Mouse (Mus musculus): ENCODE measurements around the gene Spo11. TPM values are rescaled to one million over a fixed set of nuclear protein-coding genes. Genes with fewer than 3 reads are reported as not detected.
A peak's percentile ranks its signal among the peaks of the same experiment; 100 is the strongest.

Spo11 gene
- polyA plus RNA-seq, 1 experiment from 2014 or later: 0.04 TPM

DNA sequence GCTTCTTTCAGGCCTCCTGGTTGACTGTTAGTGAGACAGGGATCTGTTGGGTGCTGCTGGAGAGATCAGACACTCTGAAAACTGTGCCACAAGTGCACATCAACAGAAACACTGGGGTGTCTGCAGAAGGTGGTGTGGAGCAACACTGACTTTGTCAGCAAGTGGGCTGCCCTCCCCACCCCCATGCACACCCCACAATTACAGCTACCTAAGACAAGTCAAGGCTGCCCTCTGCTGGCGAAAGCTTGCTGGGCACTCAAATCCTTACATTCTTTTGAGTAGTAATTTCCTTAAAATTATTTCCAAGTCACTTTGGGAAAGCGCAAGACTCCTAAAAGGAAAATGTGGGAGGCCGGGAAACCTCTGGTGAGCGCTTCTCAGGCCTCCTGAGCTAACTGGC, 18.7 kb downstream of the Spo11 start:
- Histone ChIP-seq H3K27ac (ENCODE audit: low read length) (no peak overlapping the region), H3K9me3 (ENCODE audit: control insufficient read depth, low read length) (no peaks in the 10 kb centered on the region), H3K27me3 (replicated peaks; ENCODE audit: control insufficient read depth, insufficient read depth, low read length) (no peaks in the 10 kb centered on the region), H3K4me1 (ENCODE audit: control insufficient read depth, insufficient read depth, low read length) (peaks cover 6% of the 10 kb centered on the region), H3K4me3 (ENCODE audit: low read length) (no peak overlapping the region), H3K9ac (ENCODE audit: low read depth, low read length) (no peak overlapping the region), H3K4me2 (ENCODE audit: low read depth, low read length) (no peak overlapping the region), H3K36me3 (ENCODE audit: control insufficient read depth, insufficient read depth, low read length) (no peaks in the 10 kb centered on the region)
- ATAC-seq: no peak
- WGBS: 12% methylated on average over 4 of the region's 4 CpGs

DNA sequence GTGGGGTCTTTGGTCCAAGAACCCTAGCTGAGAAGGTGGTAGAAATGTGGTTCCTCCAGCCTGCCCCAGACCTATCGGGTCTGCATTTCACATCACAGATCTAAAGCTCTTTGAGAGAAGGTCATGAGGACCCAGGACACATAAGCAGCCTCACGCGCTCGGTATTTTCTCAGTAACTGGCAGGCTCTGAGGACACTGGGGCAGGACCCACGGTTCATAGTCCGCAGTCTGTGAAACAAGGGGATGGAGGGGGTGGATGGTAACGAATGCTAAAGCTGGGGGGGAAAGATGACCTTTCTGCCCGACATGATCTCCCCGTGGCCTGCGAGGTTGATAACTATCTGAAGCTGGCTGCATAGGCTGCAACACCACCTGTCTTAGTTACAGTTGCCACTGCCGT, 20.2 kb downstream of the Spo11 start:
- H3K36me3 ChIP-seq (ENCODE audit: control insufficient read depth, insufficient read depth, low read length): no peaks in the 10 kb centered on the region
- H3K4me2 ChIP-seq (ENCODE audit: low read depth, low read length): no peak overlapping the region
- 66% methylated on average over 11 of the region's 11 CpGs for WGBS
- ATAC-seq: no peak
- H3K27me3 ChIP-seq (replicated peaks; ENCODE audit: control insufficient read depth, insufficient read depth, low read length): no peaks in the 10 kb centered on the region
- no peak overlapping the region for H3K9ac ChIP-seq (ENCODE audit: low read depth, low read length)
- H3K4me3 ChIP-seq (ENCODE audit: low read length): no peak overlapping the region
- H3K27ac ChIP-seq (ENCODE audit: low read length): no peak overlapping the region
- peaks cover 12% of the 10 kb centered on the region for H3K4me1 ChIP-seq (ENCODE audit: control insufficient read depth, insufficient read depth, low read length)
- no peaks in the 10 kb centered on the region for H3K9me3 ChIP-seq (ENCODE audit: control insufficient read depth, low read length)

GRCm38 (mm10) chr2:172998478-172998877, 21.0 kb downstream of the Spo11 start:
- no peak overlapping the region for H3K9ac ChIP-seq (ENCODE audit: low read depth, low read length)
- H3K4me3 ChIP-seq (ENCODE audit: low read length): no peak overlapping the region
- H3K4me1 ChIP-seq (ENCODE audit: control insufficient read depth, insufficient read depth, low read length): peaks cover 12% of the 10 kb centered on the region
- ATAC-seq: no peak
- no peak overlapping the region for H3K27ac ChIP-seq (ENCODE audit: low read length)
- peaks cover 1% of the 10 kb centered on the region; the same call in 1 of the 2 replicates for H3K36me3 ChIP-seq (ENCODE audit: control insufficient read depth, insufficient read depth, low read length)
- no peak overlapping the region for H3K4me2 ChIP-seq (ENCODE audit: low read depth, low read length)
- H3K27me3 ChIP-seq (replicated peaks; ENCODE audit: control insufficient read depth, insufficient read depth, low read length): no peaks in the 10 kb centered on the region
- no peaks in the 10 kb centered on the region for H3K9me3 ChIP-seq (ENCODE audit: control insufficient read depth, low read length)
- WGBS: 61% methylated on average over 7 of the region's 7 CpGs

- Histone ChIP-seq H3K36me3 (ENCODE audit: control insufficient read depth, insufficient read depth, low read length) (peaks cover 12% of the 10 kb centered on the region; the same call in 1 of the 2 replicates), H3K4me1 (ENCODE audit: control insufficient read depth, insufficient read depth, low read length) (peaks cover 12% of the 10 kb centered on the region), H3K27me3 (replicated peaks; ENCODE audit: control insufficient read depth, insufficient read depth, low read length) (no peaks in the 10 kb centered on the region), H3K27ac (ENCODE audit: low read length) (peak within 1 kb of the TSS; percentile 87), H3K9ac (ENCODE audit: low read depth, low read length) (peak within 1 kb of the TSS; percentile 91), H3K4me3 (ENCODE audit: low read length) (peak within 1 kb of the TSS; percentile 90), H3K9me3 (ENCODE audit: control insufficient read depth, low read length) (no peaks in the 10 kb centered on the region), H3K4me2 (ENCODE audit: low read depth, low read length) (peak within 1 kb of the TSS; percentile 85)
- ATAC-seq: peak; percentile 96
- WGBS: under 1% methylated on average over 45 of the region's 45 CpGs
Measured at GRCm38 (mm10) chr2:172999630-173000284, 22.3 kb downstream of the Spo11 start, which contains the start of gene Rae1. Gene Rae1, plus strand, starts transcription at chr2:173000117.

DNA sequence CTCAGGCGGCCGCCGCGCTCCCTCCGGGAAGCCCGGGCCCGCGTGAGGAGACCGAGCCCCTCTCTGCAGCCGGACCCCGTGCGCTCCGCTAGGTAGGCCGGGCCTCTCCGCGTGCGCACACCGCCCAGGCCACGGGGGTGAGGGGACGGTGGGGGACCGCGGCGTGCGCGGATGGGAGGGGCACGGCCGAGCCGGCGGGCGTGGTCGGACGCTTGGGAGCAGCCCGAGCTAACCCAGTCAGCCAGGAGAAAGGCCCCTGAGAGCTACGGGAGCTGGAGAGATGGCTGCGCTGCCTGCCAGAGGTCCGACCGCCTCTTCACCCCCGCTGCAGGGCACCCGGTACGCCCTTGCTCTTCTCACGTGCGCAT, 22.8 kb downstream of the Spo11 start:
- Histone ChIP-seq H3K4me3 (ENCODE audit: low read length) (peak overlapping the region; percentile 90), H3K9ac (ENCODE audit: low read depth, low read length) (peak overlapping the region; percentile 91), H3K4me1 (ENCODE audit: control insufficient read depth, insufficient read depth, low read length) (peaks cover 12% of the 10 kb centered on the region), H3K4me2 (ENCODE audit: low read depth, low read length) (peak overlapping the region; percentile 85), H3K27me3 (replicated peaks; ENCODE audit: control insufficient read depth, insufficient read depth, low read length) (no peaks in the 10 kb centered on the region), H3K9me3 (ENCODE audit: control insufficient read depth, low read length) (no peaks in the 10 kb centered on the region), H3K36me3 (ENCODE audit: control insufficient read depth, insufficient read depth, low read length) (peaks cover 15% of the 10 kb centered on the region; the same call in 1 of the 2 replicates), H3K27ac (ENCODE audit: low read length) (peak overlapping the region; percentile 87)
- WGBS: 1% methylated on average over 42 of the region's 42 CpGs
- peak; percentile 94 for ATAC-seq

GRCm38 (mm10) chr2:173000921-173001320, 23.4 kb downstream of the Spo11 start:
- no peaks in the 10 kb centered on the region for H3K27me3 ChIP-seq (replicated peaks; ENCODE audit: control insufficient read depth, insufficient read depth, low read length)
- peaks cover 12% of the 10 kb centered on the region for H3K4me1 ChIP-seq (ENCODE audit: control insufficient read depth, insufficient read depth, low read length)
- peaks cover 15% of the 10 kb centered on the region; the same call in 1 of the 2 replicates for H3K36me3 ChIP-seq (ENCODE audit: control insufficient read depth, insufficient read depth, low read length)
- no peak overlapping the region for H3K27ac ChIP-seq (ENCODE audit: low read length)
- ATAC-seq: no peak
- WGBS: 13% methylated on average over 8 of the region's 8 CpGs
- H3K9ac ChIP-seq (ENCODE audit: low read depth, low read length): peak overlapping the region; percentile 91
- peak overlapping the region; percentile 85 for H3K4me2 ChIP-seq (ENCODE audit: low read depth, low read length)
- H3K4me3 ChIP-seq (ENCODE audit: low read length): peak overlapping the region; percentile 90
- H3K9me3 ChIP-seq (ENCODE audit: control insufficient read depth, low read length): no peaks in the 10 kb centered on the region

- no peaks in the 10 kb centered on the region for H3K27me3 ChIP-seq (replicated peaks; ENCODE audit: control insufficient read depth, insufficient read depth, low read length)
- H3K4me3 ChIP-seq (ENCODE audit: low read length): no peak overlapping the region
- no peak overlapping the region for H3K4me2 ChIP-seq (ENCODE audit: low read depth, low read length)
- no peak overlapping the region for H3K27ac ChIP-seq (ENCODE audit: low read length)
- H3K9ac ChIP-seq (ENCODE audit: low read depth, low read length): no peak overlapping the region
- peaks cover 19% of the 10 kb centered on the region; the same call in 1 of the 2 replicates for H3K36me3 ChIP-seq (ENCODE audit: control insufficient read depth, insufficient read depth, low read length)
- 91% methylated on average over 8 of the region's 8 CpGs for WGBS
- H3K9me3 ChIP-seq (ENCODE audit: control insufficient read depth, low read length): no peaks in the 10 kb centered on the region
- no peak for ATAC-seq
- H3K4me1 ChIP-seq (ENCODE audit: control insufficient read depth, insufficient read depth, low read length): peaks cover 12% of the 10 kb centered on the region
Measured at GRCm38 (mm10) chr2:173003737-173004136, 26.2 kb downstream of the Spo11 start.

GRCm38 (mm10) chr2:173010220-173010717, 32.8 kb downstream of the Spo11 start:
- H3K27ac ChIP-seq (ENCODE audit: low read length): no peak overlapping the region
- WGBS: 68% methylated on average over 3 of the region's 3 CpGs
- ATAC-seq: no peak; the same call in 1 of the 2 replicates

GRCm38 (mm10) chr2:173011440-173011839, 33.9 kb downstream of the Spo11 start:
- ATAC-seq: no peak
- no peaks in the 10 kb centered on the region for H3K27me3 ChIP-seq (replicated peaks; ENCODE audit: control insufficient read depth, insufficient read depth, low read length)

More at GRCm38 (mm10) chr2:173010220-173010717, 32.8 kb downstream of the Spo11 start:
- no peak overlapping the region for H3K4me3 ChIP-seq (ENCODE audit: low read length)
- peaks cover 37% of the 10 kb centered on the region for H3K36me3 ChIP-seq (ENCODE audit: control insufficient read depth, insufficient read depth, low read length)
- H3K9ac ChIP-seq (ENCODE audit: low read depth, low read length): no peak overlapping the region
- H3K9me3 ChIP-seq (ENCODE audit: control insufficient read depth, low read length): no peaks in the 10 kb centered on the region
- no peaks in the 10 kb centered on the region for H3K4me1 ChIP-seq (ENCODE audit: control insufficient read depth, insufficient read depth, low read length)
- no peaks in the 10 kb centered on the region for H3K27me3 ChIP-seq (replicated peaks; ENCODE audit: control insufficient read depth, insufficient read depth, low read length)
- no peak overlapping the region for H3K4me2 ChIP-seq (ENCODE audit: low read depth, low read length)

More at GRCm38 (mm10) chr2:173011440-173011839, 33.9 kb downstream of the Spo11 start:
- WGBS: 92% methylated on average over 8 of the region's 8 CpGs
- Histone ChIP-seq H3K4me2 (ENCODE audit: low read depth, low read length) (no peak overlapping the region), H3K36me3 (ENCODE audit: control insufficient read depth, insufficient read depth, low read length) (peaks cover 38% of the 10 kb centered on the region), H3K4me1 (ENCODE audit: control insufficient read depth, insufficient read depth, low read length) (no peaks in the 10 kb centered on the region), H3K4me3 (ENCODE audit: low read length) (no peak overlapping the region), H3K27ac (ENCODE audit: low read length) (no peak overlapping the region), H3K9ac (ENCODE audit: low read depth, low read length) (no peak overlapping the region), H3K9me3 (ENCODE audit: control insufficient read depth, low read length) (no peaks in the 10 kb centered on the region)

Data from intestine, embryonic 16.5 days (tissue).